Mouse (Mus musculus) olfactory bulb, adult 2 months (tissue): ENCODE results near the gene Cdkal1.

Experiments used
- CTCF ChIP-seq: fragments of 200-500 bp; IDR thresholded peaks from 2 replicates; pipeline ENCODE4 v1.5.1; 2012; ENCODE audit warnings: low read depth, mild to moderate bottlenecking, low read length, moderate library complexity; ENCODE audit not compliant: insufficient read depth
- POLR2A ChIP-seq: fragments of 200-500 bp; IDR thresholded peaks from 2 replicates; pipeline ENCODE4 v1.6.1; 2012; ENCODE audit warnings: mild to moderate bottlenecking, low read depth, low read length, moderate library complexity; ENCODE audit not compliant: insufficient read depth

DNA sequence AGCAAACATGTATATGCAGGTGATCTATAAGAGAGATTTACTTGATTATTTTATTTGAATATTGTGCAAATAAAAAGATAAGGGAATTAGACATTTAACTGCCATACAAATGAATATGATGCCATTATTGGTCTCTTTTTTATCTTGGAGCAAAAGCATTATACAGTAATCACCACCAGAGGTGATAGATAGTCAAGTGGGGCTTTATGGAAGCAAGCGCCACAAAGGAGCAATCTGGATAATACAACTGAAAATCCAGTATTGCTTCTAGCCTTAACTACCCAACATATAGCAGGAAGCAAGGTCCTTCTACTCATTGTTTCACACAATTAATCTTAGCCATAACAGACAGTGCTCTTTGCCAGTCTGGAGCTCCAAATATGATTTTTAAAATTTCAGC is 234.1 kb downstream of the Cdkal1 start:
- TF ChIP-seq CTCF (no peak), POLR2A (no peak)
